Mouse (Mus musculus): ENCODE data around the gene Ctnnd2.

Gene Ctnnd2

DNA sequence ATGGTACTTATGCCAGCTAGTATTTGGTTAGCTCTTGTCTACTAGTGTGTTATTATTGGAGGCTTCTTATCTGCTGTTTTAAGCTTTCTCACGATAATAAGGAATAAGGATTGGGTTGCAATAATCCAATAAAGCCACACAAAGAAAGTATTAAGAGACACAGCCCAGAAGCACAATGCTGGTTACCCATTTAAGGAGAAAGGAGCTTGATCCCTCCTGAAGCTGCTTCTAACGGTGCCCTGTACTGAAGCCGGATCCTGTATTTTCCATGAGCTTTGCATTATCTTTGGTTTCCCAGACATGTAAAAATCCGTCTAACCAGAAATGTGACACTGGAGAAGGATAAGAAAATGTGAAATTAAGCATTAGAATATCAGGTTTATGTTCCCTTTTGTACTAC is 565.8 kb downstream of the Ctnnd2 start:
- DNase-seq = no peak

DNA sequence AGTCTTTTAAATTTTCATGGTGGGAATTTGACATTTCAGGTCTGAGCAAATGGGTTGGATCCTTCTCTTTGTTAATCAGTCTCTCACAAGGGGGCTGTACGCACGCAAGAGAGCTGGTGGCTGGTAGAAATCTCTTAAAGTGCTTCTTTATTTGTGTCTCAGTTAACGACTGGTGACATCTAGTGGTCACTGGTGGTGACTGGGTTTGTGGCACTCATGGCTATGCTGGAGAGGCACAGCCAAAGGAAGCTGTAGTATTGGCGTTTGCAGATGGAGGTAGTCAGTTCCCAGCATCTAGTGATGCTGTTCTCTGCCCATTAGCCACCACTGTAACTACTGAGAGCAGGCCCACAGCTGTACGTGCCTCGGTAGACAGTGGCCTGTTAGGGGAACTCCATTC is 568.3 kb downstream of the Ctnnd2 start:
- peak; percentile 89 to 90 for DNase-seq

DNA sequence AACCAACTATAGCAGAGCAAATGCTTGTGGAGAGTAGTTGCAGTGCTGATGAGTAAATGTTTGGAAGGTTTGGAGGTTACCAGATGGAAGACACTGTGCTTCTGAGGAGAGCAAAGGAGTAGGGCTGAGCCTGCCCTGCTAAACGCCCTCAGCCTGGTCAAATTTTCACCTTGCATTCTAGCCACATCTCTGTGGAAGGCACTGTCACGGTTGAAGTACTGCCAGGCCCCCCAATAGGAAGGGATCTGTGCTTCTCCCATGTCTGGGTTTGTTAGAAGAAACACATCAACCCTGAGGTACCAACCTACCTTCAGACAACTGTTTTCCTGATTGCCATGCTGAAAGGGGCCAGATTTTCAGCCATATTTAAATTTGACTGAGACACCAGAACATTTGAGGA is 585.6 kb downstream of the Ctnnd2 start:
- DNase-seq = peak in 1 of 2 experiments; percentile 54

DNA sequence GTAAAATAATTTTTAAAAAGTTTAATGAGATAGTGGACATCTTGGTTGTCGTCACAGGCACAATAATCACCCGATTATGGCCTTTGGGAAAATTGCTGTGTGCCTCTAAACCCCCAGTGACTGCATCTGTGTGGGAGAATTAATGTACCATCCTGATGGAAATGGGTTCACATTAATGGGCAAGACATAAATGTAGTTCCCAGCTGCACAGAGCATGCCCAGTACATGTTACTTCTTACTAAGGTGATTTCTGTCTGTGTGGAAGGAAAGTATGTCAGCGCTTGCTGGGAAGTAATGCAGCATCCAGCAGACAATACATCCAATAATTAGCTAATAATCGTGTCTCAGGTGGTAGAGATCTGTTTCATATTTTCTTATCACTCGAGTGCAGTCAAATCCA is 589.8 kb downstream of the Ctnnd2 start:
- DNase-seq = no peak

DNA sequence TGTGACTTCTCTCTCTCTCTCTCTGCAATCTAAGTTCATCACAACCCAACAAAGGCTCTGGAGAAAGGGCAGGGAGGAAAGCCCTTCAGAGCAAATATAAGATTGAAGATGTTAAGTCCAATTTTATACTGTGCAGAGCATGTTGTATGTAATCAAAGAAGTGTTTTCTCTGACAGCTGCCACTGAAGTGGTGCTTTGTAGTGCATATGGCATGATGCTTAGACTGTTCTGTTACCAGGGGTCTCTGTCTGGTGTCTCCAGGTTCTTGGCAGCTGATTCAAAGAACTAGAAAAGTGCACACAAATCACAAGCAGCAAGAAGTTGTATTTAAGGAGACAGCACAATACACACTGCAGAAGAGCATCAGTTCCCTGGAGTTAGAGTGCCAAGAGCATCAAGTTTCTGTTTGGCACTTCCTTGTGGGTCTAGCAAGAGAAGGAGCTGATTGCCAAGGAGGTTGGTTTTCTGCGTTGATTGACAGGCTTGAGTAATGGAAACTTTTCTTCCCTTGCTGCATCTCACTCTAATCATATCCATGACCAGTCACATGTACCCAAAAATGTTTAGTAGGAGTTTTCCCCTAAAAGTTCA is 590.4 kb downstream of the Ctnnd2 start:
- no peak for DNase-seq

DNA sequence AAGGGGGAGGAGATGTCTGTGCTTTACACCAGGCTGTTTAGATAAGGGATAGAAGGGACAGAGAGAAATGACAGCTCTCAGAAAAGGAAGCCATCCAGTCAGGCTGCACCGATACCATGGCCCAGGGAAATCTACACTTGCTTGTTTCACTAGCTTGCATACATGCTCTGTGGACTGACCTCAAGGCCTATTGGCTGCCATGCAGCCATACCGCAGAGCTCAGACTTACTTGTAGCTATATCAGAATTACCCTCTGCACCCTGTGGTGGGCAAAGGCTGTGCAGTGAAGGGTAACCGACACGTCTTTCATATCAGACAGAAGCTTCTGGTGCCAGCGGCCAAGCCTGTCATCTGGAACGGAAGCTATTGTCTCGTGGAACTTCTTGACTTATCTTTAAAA is 604.5 kb downstream of the Ctnnd2 start:
- DNase-seq = no peak

DNA sequence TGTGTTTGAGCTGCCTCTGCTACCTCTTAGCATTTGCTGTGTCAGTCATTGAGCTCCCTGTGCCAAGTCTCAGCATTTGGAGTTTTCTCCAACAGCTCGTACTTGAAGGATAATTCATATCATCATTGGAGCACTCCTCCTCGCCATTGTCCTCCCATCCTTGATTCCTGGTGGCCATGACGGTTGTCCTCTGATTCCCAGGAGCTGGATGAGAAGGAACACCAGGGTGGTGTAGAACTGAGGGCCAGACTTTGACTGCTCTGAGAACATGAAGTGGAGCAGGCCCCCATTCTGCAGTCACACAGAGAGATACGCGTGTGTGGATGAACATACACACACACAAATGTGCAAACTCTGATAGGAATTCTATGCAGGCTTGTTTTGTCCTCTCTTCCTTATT is 605.4 kb downstream of the Ctnnd2 start:
- DNase-seq = no peak

DNA sequence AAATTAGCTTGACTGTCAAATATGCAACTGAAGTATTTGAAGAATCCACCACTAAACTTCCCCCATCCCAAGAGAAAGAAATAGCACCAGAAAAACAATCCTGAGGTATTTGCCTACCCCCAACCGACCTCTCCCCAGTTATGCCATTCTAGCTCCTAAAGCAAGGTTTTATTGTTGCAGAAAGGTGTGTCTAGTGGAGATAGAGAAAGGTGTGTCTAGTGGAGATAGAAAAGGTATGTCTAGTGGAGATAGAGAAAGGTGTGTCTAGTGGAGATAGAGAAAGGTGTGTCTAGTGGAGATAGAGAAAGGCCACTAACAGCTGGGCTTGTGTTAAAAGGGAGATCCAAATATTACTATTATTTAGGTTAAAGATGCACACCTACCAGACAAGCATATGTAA is 607.5 kb downstream of the Ctnnd2 start:
- no peak for DNase-seq

DNA sequence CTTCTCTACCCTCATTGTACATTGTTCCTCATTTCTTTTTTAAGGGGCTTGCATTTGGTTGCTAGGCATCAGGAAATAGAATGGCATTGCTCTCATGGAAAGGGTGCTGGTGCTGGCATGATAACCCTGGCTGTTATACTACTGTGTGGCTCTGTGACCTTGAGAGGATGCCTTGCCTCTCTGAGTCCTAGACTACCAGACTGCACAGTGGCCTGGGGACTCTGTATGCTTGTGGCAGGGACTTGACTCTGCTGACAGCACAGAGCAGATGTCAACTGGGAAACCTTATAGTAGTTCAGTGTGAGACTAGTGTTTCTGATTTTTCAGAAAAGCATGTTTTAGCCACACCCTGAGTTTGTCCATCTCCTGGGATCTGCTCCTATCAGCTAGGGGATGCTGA is 608.6 kb downstream of the Ctnnd2 start:
- no peak for DNase-seq

DNA sequence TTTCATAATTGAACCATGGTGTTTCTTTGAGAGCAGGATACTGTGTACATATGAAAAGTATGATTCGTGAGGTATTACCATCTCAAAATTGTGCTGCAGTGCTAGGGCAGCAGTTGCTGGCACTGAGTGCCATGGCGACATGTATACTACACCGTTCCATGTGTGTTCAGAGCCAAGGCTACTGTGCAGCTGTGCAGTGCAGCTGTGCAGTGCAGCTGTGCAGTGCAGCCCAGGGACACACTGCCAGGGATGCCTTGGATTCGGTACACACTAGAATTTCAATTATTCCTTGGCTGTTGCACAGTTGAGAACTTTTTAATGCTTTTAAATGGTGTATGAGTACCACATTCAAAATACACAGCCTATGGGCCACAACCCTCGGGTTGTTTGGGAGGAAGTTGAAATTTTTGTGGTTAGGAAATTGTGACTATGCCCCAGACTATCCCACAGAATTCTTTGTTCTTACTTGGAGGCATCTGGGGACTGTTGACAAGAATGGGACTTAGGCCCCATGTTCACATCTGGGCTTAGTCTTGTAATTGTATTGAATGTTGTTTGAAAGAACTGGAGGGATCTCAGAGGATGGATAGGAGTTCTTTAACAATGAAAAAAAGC is 613.4 kb downstream of the Ctnnd2 start:
- DNase-seq = no peak

DNA sequence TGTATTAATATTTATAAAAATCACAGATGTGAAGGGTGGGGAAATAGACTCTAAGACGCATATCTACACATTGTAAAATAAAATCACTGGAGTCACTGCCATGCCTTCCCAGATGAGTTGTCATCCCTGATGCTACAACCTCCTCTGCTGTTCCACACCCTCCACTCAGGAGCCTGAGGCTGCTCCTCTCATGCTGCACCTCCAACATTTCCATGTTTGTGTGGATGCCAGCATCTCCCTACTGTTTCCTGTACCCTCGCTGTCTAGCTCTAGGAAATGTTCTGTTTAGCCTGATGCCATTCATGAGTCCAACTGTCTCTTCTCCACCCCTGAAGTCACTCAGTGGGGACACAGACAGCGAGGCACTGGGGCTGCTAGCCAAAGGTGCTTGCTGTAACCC is 620.9 kb downstream of the Ctnnd2 start:
- DNase-seq = peak in 1 of 2 experiments; percentile 4

DNA sequence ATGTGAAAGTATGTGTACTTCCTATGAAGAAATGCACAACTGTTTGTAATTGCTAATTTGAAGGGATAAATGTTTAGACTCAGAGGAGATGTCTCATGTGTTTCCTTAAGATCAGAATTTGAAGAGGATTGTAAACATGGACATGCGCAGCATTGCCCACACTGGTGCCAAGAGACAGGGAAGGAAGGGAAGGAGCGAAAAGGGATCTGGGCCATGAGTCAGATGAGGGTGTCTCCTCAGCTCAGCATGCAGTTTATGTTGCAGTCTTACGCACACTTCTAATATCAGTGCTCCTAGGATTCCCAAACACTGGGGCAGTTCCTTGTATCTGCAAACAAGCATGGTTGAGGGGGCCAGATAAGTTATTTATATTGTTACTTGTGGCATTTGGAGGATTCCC is 623.3 kb downstream of the Ctnnd2 start:
- DNase-seq = peak; percentile 13 to 27

DNA sequence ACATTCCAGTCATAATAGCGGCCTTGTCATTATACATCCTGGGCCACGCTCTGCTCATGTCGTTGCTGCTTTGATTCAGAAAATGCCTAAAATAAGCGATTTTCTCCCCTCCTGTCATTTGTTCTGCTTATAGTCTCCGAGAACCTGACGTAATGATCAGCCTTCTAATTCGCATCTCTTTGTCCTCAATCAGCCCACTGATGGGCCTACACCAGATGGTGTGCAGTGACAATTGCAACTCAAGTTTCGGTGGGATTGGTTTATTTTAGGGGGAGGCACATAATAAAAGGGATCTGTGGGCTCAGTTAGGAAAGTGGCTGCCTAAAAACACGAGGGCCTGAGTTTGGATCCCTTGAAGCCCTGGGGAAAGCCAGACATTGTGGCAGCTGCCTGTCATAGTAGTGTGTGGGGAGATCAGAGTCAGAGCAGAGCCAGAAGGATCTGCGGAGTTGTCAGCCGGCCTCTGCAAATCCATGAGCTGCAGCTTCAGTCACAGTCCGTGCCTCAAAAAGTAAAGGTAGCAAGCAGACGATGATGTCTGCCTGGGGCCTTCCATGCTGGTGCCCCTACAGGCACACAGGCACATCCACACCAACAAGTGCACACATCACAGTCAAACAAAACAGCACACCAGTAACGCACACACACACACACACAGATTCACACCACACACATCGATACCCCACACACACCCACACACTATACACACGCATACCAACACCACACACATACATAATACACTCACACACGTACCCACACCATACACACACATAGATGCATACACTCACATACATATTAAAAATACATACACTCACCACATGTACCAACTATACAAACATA is 655.3 kb downstream of the Ctnnd2 start:
- DNase-seq = no peak

DNA sequence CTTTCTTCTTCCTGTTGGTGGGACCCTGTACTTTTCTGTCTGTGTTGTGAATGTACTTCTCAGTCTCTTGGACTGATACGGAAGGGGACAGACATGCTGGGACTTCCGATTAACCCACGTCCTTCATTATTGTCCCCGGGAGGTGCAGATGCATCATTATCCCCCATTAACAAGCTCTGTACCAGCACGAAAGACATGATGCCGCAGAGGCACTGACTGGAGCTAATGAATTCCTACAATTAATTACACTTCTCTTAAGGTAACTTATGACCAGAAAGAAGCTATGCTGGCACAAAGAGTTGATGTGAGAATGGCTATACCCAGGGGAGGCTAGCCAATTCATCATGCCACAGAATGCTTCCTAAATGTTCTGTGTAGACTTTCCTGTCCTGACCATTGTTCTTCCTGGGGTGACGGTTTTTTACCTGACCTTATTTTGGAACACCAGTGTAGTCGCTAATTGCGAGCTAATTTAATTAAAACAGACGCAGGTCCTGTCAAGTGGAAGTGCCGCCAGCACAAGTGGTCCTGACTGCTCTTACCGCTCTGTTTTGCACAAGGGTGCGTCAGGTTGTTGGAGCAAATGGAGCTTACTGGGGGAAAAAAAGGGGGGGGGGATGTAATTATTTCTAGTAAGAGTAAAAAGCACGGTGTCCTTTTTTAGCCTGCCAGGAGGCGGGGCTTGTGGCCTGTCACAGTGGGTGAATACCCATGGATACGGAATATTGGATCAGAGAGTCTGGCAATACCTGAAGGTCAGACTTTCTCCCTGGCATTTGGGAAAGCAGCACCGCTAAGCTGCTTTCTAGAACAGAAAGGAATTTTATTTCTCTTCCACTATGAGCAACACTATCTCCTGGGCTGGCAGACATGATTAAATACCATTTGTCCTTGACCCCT is 685.1 kb downstream of the Ctnnd2 start:
- DNase-seq = peak; percentile 10 to 24

DNA sequence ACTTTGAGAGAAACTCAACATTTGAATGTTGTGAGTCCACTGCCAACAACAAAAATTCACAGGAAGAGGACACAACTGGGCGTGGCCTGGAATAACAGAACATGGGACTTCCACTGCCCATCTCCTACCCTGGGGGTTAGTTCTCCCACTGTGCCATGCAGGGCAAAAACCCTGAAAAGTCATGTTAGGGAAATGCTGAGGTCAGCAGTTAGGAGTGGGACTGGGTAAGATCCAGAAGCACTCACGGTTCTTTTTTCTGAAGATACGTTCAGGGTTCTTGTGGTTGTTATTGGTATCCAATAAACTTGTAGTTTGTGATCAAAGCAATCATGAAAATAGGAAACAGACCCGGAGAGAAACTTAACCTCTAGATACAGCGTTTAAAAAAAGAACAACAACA is 695.0 kb downstream of the Ctnnd2 start:
- no peak for DNase-seq

DNA sequence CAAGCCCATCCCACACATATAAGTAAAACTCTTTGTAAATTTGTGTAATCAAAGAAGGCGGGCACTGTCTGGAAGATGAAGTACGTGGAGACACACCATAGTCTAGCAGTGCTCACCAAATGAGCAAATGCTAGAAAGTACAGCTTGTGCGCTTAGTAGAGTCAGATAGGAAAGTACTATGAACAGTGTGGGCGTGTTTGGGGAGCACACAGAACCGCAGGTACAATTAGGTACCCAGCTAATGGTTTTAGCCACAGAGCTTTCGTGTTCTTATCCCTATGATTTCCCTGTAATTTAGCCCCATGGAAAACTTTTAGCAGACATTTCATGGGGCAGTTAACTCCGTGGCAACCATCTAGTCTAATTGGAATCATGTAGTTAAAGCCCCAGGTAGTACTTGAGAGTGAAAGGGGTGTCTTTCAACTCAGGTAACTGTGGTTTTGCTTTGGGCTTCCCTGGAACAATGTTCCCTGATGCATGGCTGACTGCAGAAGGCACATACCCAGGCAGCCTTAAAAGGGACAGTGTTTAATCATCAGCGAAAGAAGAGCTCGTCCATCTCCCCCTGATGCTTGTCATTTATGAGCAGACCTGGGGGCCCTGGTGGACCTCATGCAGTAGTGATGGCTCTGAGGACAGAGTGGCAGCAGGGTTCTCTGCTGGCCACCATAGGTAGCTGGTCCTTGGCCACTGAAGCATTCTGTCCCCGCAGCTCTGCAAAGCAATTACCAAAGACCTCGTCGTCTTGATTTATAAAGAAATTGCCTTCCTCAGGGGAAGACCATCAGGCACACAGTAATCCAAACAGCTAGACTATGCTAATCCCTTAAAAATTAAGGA is 697.5 kb downstream of the Ctnnd2 start:
- DNase-seq = peak; percentile 18 to 36

DNA sequence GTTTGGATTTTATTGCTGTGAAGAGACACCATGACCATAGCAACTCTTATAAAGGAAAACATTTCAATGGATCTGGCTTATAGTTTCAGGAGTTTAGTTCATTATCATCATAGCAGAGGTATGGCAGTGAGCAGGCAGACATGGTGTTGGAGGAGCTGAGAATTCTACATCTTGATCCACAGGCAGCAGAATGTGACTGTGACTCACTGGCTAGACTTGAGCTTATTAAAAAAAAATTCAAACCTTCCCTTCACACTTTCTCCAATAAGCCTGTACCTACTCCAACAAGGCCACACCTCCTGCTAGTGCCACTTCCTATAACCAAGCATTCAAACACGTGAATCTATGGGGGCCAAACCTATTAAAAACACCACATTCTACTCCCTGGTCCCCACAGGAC is 703.1 kb downstream of the Ctnnd2 start:
- DNase-seq = no peak

DNA sequence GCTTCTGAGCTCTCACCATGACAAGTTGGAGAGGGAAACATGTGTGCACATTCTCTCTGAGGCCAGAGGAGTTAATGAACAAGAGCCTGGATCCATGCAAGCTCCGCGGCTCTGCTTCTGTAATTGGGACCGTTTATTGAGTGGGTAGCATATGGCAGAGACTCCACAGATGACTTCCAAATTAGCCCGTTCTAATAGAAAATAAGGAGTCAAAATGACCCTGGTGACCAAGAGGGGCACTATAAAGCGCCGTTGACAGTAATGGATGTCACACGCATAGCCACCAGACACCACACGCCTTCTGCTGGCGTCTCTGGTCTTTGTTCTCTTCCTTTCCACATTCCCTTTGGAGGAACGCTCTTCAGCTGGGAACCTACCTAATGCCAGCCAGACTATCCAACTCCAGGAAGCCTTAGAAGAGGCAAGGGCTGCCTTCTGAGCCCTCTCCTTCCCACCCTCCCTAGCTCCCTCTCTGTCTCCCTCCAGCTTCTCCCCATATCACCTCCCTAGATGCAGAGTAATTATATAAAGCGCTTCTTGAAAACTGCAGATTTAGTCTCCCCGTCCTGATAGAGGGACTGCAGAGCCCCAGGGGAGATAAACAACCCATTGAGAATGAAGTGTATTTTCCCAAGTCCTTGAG is 712.4 kb downstream of the Ctnnd2 start:
- DNase-seq = peak; percentile 33 to 38

DNA sequence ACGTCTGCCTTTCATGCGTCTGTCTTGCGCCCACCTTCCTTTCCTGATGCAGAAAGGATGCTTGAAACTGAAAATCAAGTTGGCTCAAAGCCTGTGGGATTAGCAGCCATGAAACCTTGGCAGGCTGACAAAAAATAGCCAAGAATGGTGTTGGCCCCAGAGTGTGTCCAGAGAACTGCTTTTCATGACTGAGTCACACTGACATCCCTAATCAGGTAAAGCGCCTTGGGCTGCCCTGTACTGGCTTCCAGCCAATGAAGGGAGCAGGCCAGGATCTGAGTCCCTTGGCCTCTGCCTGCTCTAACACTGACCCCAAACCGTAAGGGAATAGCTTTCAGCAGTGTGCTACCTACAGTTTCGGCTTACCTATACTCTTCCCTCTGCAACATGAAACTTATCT is 713.0 kb downstream of the Ctnnd2 start:
- DNase-seq = peak; percentile 81 to 85

DNA sequence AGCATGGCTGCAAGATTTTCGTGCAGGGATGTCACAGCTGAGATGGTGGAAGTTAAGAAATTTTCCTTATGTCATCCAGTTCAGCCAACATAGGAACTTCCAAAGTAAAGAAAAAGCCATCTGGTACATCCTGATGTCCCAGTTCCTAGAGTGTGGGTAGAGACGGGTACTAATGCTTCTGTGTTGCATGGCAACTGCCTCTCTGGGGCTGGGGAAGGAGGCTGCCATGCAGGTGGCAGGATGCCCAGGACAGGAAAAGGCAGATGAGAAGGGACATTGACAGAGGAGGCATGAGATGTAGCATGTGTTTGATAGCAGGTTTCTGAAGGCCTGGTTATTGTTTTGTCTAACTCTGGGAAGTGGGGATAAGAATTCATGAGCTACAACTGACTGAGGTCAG is 715.2 kb downstream of the Ctnnd2 start:
- DNase-seq = peak; percentile 64 to 77

DNA sequence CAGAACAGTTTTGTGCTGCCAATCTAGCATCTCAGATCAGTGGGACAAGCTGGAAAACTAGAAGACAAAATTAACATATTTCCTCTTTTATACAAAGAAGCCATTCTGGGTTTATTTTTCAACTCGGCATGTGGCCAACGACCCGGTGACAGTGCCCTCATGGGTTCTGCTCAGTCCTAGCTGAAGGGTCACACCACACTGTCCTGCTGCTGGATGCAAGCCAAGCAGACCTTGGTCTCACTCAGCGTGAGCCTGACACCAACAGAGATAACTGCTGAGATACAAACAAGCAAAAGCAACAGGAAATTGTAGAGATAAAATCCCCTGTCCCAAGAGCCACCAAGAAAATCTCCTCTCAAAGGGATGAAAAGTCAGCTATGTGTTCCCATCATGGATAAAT is 719.6 kb downstream of the Ctnnd2 start:
- peak; percentile 36 to 62 for DNase-seq

DNA sequence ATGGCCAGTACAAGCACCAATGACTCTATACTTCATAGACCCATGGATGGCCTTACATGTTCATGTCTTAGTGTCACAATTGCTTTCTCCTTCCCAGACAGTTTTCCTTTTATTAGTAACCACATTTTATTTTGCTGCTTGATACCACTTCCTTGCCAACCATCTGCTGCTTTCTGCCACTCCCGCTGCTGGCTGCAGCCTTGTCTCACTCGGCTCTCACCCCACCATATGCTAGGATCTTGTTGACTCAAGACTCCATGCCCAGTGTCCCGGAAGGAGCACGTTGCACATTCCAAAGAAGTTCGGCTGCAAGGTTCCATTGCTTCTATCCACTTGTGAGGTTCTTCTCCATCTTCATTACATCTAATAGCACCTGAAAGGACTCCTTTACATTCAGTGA is 722.7 kb downstream of the Ctnnd2 start:
- peak; percentile 70 to 79 for DNase-seq

Measured in cerebellum, postnatal 10 days (tissue).